Mouse (Mus musculus) hindbrain, embryonic 15.5 days (tissue): ENCODE results near the gene Hc. TPM values are rescaled to one million over a fixed set of nuclear protein-coding genes. Genes with fewer than 3 reads are reported as not detected.

ENCODE experiments used
- ATAC-seq: fragments of 200-750 bp; cut with Nextera tagmentation; 2 replicates; pipeline ENCODE4 v1.8.0; 2017; ENCODE audit warnings: low read depth, moderate number of reproducible peaks, moderate TSS enrichment; ENCODE audit not compliant: low FRiP score
- H3K27ac ChIP-seq: fragments of 300-500 bp; sonication (generic); replicated peaks from 2 replicates; pipeline ENCODE4 v1.5.1; 2015; ENCODE audit warnings: mild to moderate bottlenecking, inconsistent platforms
- H3K27me3 ChIP-seq: fragments of 300-500 bp; sonication (generic); 2 replicates; pipeline ENCODE4 v1.6.1; 2015; ENCODE audit warnings: control low read depth, inconsistent platforms
- H3K36me3 ChIP-seq: fragments of 300-500 bp; sonication (generic); 2 replicates; pipeline ENCODE4 v1.6.1; 2015; ENCODE audit warnings: control low read depth, inconsistent platforms
- H3K4me1 ChIP-seq: fragments of 300-500 bp; sonication (generic); replicated peaks from 2 replicates; pipeline ENCODE4 v1.6.1; 2015; ENCODE audit warnings: control low read depth, inconsistent platforms
- H3K4me2 ChIP-seq: fragments of 300-500 bp; sonication (generic); 2 replicates; pipeline ENCODE4 v1.6.1; 2015; ENCODE audit warnings: moderate library complexity, mild to moderate bottlenecking, inconsistent platforms
- H3K4me3 ChIP-seq: fragments of 300-500 bp; sonication (generic); 2 replicates; pipeline ENCODE4 v1.5.1; 2015; ENCODE audit warnings: mild to moderate bottlenecking, inconsistent platforms
- H3K9ac ChIP-seq: fragments of 300-500 bp; sonication (generic); 2 replicates; pipeline ENCODE4 v1.6.1; 2015; ENCODE audit warnings: inconsistent platforms
- H3K9me3 ChIP-seq: fragments of 300-500 bp; sonication (generic); 2 replicates; pipeline ENCODE4 v1.6.1; 2016; ENCODE audit warnings: control low read depth, inconsistent platforms
- WGBS: fragments of 180-500 bp; shearing (Covaris S2); methylation state at CpG from one replicate; pipeline ENCODE4 v1.1.7; 2015; 5-methylcytosine and 5-hydroxymethylcytosine counted together
- polyA plus RNA-seq: library from polyadenylated mRNA; unstranded; fragments of >200 nt; fragmentation: Nextera tagmentation; extraction: Ambion mirVana; gene quantifications from 2 replicates; pipeline ENCODE4 v1.2.1, GENCODE M21; 2015

The Hc gene
- polyA plus RNA-seq, 1 experiment from 2014 or later: 0.84 TPM

DNA sequence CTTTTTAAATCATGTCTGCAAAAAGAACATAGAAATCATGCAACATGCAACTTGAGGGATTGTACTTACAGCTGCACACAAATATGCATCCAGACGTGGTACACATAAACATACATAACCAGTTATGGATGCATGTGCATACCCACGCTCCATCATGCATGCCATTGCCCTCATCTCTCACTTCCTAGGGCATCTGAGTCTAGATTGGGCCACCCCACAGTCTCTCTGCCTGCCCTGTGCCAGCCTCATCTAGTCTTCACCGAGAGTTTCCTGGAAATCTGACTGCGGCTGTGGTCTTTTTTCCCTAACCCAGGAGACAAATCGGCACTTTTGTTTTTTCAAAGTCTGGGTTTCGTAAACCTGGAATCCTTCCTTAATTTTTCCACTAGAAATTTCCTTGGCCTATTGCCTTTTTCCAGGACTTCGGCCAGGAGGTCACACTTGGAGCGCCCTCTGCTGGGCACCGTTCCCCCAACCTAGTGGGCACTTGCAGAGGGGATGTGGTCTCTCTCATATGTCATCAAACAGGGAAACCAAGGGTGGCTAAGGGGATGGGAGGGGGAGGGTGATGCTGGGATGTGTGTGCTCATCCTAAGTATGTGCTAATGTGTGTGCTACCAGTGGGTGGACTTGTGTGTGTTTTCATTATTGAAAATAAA lies 91.0 kb downstream of the Hc start:
- Histone ChIP-seq H3K4me1 (no peaks in the 10 kb centered on the region), H3K4me3 (no peak overlapping the region), H3K9me3 (no peaks in the 10 kb centered on the region), H3K36me3 (no peaks in the 10 kb centered on the region), H3K9ac (no peak overlapping the region), H3K27me3 (no peaks in the 10 kb centered on the region), H3K27ac (no peak overlapping the region), H3K4me2 (no peak overlapping the region)
- 42% methylated on average over 9 of the region's 9 CpGs for WGBS
- ATAC-seq: no peak

GRCm38 (mm10) chr2:34969166-34969565 lies 92.1 kb downstream of the Hc start:
- Histone ChIP-seq H3K36me3 (no peaks in the 10 kb centered on the region), H3K27me3 (no peaks in the 10 kb centered on the region), H3K4me2 (no peak overlapping the region), H3K9me3 (no peaks in the 10 kb centered on the region), H3K4me3 (no peak overlapping the region), H3K27ac (no peak overlapping the region), H3K9ac (no peak overlapping the region), H3K4me1 (no peaks in the 10 kb centered on the region)
- WGBS: 45% methylated on average over 7 of the region's 7 CpGs
- ATAC-seq: peak; percentile 76; the same call in 1 of the 2 replicates

GRCm38 (mm10) chr2:34966243-34966934 lies 94.8 kb downstream of the Hc start:
- Histone ChIP-seq H3K27ac (no peak overlapping the region), H3K9me3 (no peaks in the 10 kb centered on the region), H3K27me3 (no peaks in the 10 kb centered on the region), H3K36me3 (no peaks in the 10 kb centered on the region), H3K4me3 (no peak overlapping the region), H3K9ac (no peak overlapping the region), H3K4me2 (no peak overlapping the region), H3K4me1 (0 out of 2 replicates have a peak, but pooled peaks cover 3% of the 10 kb centered on the region)
- ATAC-seq: no peak
- WGBS: 87% methylated on average over 8 of the region's 8 CpGs

- Histone ChIP-seq H3K27me3 (no peaks in the 10 kb centered on the region), H3K4me1 (0 out of 2 replicates have a peak, but pooled peaks cover 8% of the 10 kb centered on the region), H3K9ac (no peak overlapping the region), H3K27ac (no peak overlapping the region), H3K4me2 (no peak overlapping the region), H3K4me3 (no peak overlapping the region), H3K36me3 (no peaks in the 10 kb centered on the region), H3K9me3 (no peaks in the 10 kb centered on the region)
- 70% methylated on average over 8 of the region's 8 CpGs for WGBS
- ATAC-seq: no peak
Observed at GRCm38 (mm10) chr2:34965806-34966205, 95.4 kb downstream of the Hc start.

GRCm38 (mm10) chr2:34965293-34965692 lies 95.9 kb downstream of the Hc start:
- Histone ChIP-seq H3K27me3 (no peaks in the 10 kb centered on the region), H3K36me3 (no peaks in the 10 kb centered on the region), H3K4me2 (no peak overlapping the region), H3K9ac (no peak overlapping the region), H3K9me3 (no peaks in the 10 kb centered on the region), H3K27ac (no peak overlapping the region), H3K4me1 (0 out of 2 replicates have a peak, but pooled peaks cover 8% of the 10 kb centered on the region), H3K4me3 (no peak overlapping the region)
- no peak for ATAC-seq
- WGBS: 49% methylated on average over 9 of the region's 9 CpGs

DNA sequence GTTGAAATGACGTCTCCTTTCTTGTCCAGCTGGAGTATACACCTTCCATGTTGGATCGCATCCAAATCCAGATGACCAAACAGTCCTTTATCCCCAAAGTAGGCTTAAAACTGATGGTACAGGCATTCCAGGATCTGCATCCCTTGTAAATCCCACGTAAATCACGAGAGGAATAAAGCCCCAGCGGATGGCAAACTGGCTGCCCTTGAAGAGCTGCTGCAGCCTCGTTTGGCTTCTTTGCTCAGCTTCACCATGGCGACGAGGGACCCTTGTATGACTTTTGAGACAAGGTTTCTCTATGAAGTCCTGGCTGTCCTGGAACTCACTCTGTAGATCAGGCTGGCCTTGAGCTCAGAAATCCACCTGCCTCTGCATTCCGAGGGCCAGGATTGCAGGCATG lies 96.6 kb downstream of the Hc start:
- no peaks in the 10 kb centered on the region for H3K9me3 ChIP-seq
- no peak overlapping the region for H3K9ac ChIP-seq
- H3K4me1 ChIP-seq: 0 out of 2 replicates have a peak, but pooled peaks cover 8% of the 10 kb centered on the region
- no peaks in the 10 kb centered on the region for H3K36me3 ChIP-seq
- no peak for ATAC-seq
- H3K4me3 ChIP-seq: no peak overlapping the region
- no peaks in the 10 kb centered on the region for H3K27me3 ChIP-seq
- H3K27ac ChIP-seq: no peak overlapping the region
- 63% methylated on average over 9 of the region's 9 CpGs for WGBS
- H3K4me2 ChIP-seq: no peak overlapping the region

- Histone ChIP-seq H3K9me3 (no peaks in the 10 kb centered on the region), H3K4me2 (no peak overlapping the region), H3K27me3 (no peaks in the 10 kb centered on the region), H3K4me1 (0 out of 2 replicates have a peak, but pooled peaks cover 8% of the 10 kb centered on the region), H3K36me3 (no peaks in the 10 kb centered on the region), H3K9ac (no peak overlapping the region), H3K27ac (no peak overlapping the region), H3K4me3 (no peak overlapping the region)
- 88% methylated on average over 6 of the region's 6 CpGs for WGBS
- ATAC-seq: no peak
Observed at GRCm38 (mm10) chr2:34964230-34964629, 97.0 kb downstream of the Hc start.

DNA sequence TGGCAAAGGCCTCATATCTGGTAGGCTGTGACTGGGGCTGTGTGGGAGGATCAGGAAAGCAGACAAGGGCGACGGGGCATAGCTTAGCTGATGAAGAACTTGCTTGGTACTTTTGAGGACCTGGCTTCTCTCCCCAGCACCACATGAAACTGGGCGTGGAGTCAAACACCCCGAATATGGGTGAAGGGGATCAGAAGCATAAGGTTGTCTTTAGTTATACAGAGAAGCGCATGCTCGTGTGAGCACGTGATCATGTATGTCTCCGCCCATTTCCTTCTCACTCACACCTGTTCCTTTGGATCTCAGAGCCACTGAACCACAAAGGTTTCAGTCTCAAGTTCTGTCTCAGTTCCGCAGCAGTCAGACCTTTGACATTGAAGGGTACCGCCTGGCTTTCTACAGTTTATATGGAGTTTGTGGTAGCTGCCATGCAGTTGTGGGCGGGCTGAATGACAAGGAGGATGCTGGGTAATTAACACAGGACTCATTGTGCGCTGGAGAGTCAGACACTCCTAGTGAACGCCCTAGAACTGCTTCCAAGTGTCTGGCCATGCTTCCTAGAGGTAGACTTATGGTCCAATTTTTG lies 97.8 kb downstream of the Hc start:
- no peak overlapping the region for H3K4me2 ChIP-seq
- no peak for ATAC-seq
- H3K36me3 ChIP-seq: no peaks in the 10 kb centered on the region
- H3K9ac ChIP-seq: no peak overlapping the region
- H3K9me3 ChIP-seq: no peaks in the 10 kb centered on the region
- H3K4me3 ChIP-seq: no peak overlapping the region
- no peaks in the 10 kb centered on the region for H3K27me3 ChIP-seq
- H3K27ac ChIP-seq: no peak overlapping the region
- 0 out of 2 replicates have a peak, but pooled peaks cover 8% of the 10 kb centered on the region for H3K4me1 ChIP-seq
- WGBS: 87% methylated on average over 13 of the region's 13 CpGs

- H3K4me2 ChIP-seq: no peak overlapping the region
- H3K27me3 ChIP-seq: no peaks in the 10 kb centered on the region
- no peak overlapping the region for H3K27ac ChIP-seq
- no peaks in the 10 kb centered on the region for H3K36me3 ChIP-seq
- WGBS: 88% methylated on average over 9 of the region's 9 CpGs
- H3K4me1 ChIP-seq: 0 out of 2 replicates have a peak, but pooled peaks cover 8% of the 10 kb centered on the region
- ATAC-seq: no peak
- H3K9ac ChIP-seq: no peak overlapping the region
- H3K4me3 ChIP-seq: no peak overlapping the region
- H3K9me3 ChIP-seq: no peaks in the 10 kb centered on the region
Observed at GRCm38 (mm10) chr2:34962893-34963292, 98.3 kb downstream of the Hc start.

- Histone ChIP-seq H3K9me3 (no peaks in the 10 kb centered on the region), H3K27me3 (no peaks in the 10 kb centered on the region), H3K4me1 (0 out of 2 replicates have a peak, but pooled peaks cover 8% of the 10 kb centered on the region), H3K4me2 (no peak overlapping the region), H3K27ac (no peak overlapping the region), H3K9ac (no peak overlapping the region), H3K4me3 (no peak overlapping the region), H3K36me3 (no peaks in the 10 kb centered on the region)
- no peak for ATAC-seq
- WGBS: 88% methylated on average over 2 of the region's 2 CpGs
Observed at GRCm38 (mm10) chr2:34962211-34962610, 99.0 kb downstream of the Hc start.

GRCm38 (mm10) chr2:34961481-34962036 lies 99.7 kb downstream of the Hc start, which contains the start of gene Traf1:
Gene Traf1 (minus strand): TSS chr2:34961772.
- Histone ChIP-seq H3K27me3 (no peaks in the 10 kb centered on the region), H3K9ac (no peak within 1 kb of the TSS), H3K4me3 (peak within 1 kb of the TSS; percentile 22), H3K4me2 (peak within 1 kb of the TSS; percentile 55), H3K27ac (no peak within 1 kb of the TSS), H3K36me3 (no peaks in the 10 kb centered on the region), H3K4me1 (0 out of 2 replicates have a peak, but pooled peaks cover 8% of the 10 kb centered on the region), H3K9me3 (no peaks in the 10 kb centered on the region)
- WGBS: 24% methylated on average over 20 of the region's 20 CpGs
- ATAC-seq: 0 out of 2 replicates have a peak, but pooled peaks have one; percentile 15

DNA sequence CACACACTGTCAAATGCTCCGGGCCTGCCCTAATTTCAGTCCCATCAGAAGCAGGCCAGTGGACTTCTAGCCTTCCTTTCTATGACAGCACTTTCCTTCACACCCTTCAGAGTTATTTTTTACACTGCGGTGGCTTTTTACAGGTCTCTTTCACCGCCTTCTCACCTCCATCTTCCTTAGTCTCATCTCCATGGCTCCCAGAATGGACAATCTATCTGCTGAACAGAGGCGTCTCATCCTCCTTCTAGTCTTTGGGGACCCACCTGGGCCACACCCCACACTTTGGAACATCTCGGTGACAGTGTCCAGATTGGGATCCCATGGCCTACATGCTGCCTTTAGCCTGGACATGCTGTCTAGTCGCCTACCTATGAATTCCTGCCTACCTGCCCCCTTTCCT lies 100.3 kb downstream of the Hc start:
- H3K27me3 ChIP-seq: no peaks in the 10 kb centered on the region
- ATAC-seq: no peak
- peak overlapping the region; percentile 22 for H3K4me3 ChIP-seq
- H3K4me1 ChIP-seq: 0 out of 2 replicates have a peak, but pooled peaks cover 8% of the 10 kb centered on the region
- no peak overlapping the region for H3K27ac ChIP-seq
- no peak overlapping the region for H3K9ac ChIP-seq
- 79% methylated on average over 6 of the region's 6 CpGs for WGBS
- H3K4me2 ChIP-seq: peak overlapping the region; percentile 55
- no peaks in the 10 kb centered on the region for H3K9me3 ChIP-seq
- no peaks in the 10 kb centered on the region for H3K36me3 ChIP-seq
